Mouse (Mus musculus): ENCODE results near the gene Gm21987.

The Gm21987 gene

GRCm38 (mm10) chr16:38395060-38395730 lies 48.4 kb downstream of the Gm21987 start:
- DNase-seq (ENCODE audit: low read depth): no peak

DNA sequence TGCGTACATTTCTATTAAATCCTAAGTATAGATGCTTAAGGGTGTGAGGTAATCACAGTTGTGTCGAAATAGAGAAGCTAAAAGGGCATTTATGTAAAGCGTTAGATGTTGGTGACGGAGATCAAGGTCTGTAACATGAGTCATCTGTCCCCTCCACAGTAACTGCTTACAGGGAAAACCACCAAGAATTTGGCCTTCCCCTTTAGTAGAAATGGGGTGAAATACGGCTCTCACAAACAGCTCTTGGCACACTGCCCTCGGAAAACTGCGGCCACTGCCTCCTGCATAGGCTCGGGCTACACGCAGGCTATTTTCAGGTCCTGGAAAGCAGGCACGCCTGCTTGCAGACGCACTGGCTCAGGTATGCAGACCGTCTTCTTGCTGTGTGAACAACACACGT lies 49.3 kb downstream of the Gm21987 start:
- DNase-seq (ENCODE audit: low read depth): peak; percentile 85

DNA sequence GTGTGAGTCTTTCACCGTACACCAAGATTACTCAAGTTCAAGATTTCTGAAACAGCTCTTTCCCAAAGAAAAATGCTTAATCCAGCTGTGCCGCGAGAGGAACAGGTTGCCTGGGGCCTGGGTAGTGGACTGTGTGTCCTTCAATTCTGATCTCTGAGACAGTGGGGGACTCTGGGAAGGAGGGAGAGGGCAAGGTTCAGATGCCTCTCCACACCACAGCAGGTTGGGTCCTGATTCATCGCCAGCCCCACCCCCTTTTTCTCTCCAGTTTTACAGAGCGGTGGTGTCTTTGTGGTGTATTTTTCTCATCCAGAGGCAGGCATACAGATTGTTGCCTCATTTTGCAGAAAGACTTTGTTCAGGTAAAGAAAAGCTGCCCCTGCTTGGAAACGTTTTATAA lies 51.4 kb downstream of the Gm21987 start:
- DNase-seq (ENCODE audit: low read depth): no peak

- DNase-seq (ENCODE audit: low read depth): no peak
Measured at GRCm38 (mm10) chr16:38399076-38399475, 52.2 kb downstream of the Gm21987 start.

GRCm38 (mm10) chr16:38399531-38400231 lies 52.8 kb downstream of the Gm21987 start:
- DNase-seq (ENCODE audit: low read depth): no peak

GRCm38 (mm10) chr16:38400311-38400960 lies 53.6 kb downstream of the Gm21987 start:
- DNase-seq (ENCODE audit: low read depth): no peak

GRCm38 (mm10) chr16:38401468-38401867 lies 54.6 kb downstream of the Gm21987 start:
- no peak for DNase-seq (ENCODE audit: low read depth)

- DNase-seq (ENCODE audit: low read depth): no peak
Measured at GRCm38 (mm10) chr16:38403639-38404038, 56.8 kb downstream of the Gm21987 start.

- no peak for DNase-seq (ENCODE audit: low read depth)
Measured at GRCm38 (mm10) chr16:38406293-38406692, 59.5 kb downstream of the Gm21987 start.

DNA sequence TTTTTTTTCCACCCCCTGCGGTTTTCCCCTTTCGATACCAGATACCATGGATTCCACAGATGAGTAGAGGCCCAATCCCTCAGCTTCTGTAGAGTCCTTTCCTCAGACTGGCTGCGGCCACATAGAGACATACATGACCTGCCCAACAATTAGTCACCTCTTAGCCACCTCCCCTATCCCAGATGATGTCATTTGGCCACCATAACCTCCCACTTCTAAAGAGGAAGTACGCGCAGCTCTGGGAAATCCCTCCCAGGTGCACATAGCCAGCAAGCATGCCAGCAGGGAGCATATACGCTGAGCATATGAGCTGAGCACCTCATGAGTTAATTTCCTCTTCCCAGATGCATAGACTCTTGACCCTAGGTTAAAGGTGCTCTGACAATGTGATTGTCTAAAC lies 59.9 kb downstream of the Gm21987 start:
- no peak for DNase-seq (ENCODE audit: low read depth)

- DNase-seq (ENCODE audit: low read depth): no peak
Measured at GRCm38 (mm10) chr16:38407584-38407983, 60.7 kb downstream of the Gm21987 start.

GRCm38 (mm10) chr16:38408416-38408815 lies 61.6 kb downstream of the Gm21987 start:
- DNase-seq (ENCODE audit: low read depth): no peak
